Mouse (Mus musculus): ENCODE data around the gene Clstn3. TPM values are rescaled to one million over a fixed set of nuclear protein-coding genes. Genes with fewer than 3 reads are reported as not detected.
"Not testable (repeated sequence)": the region's sequence is repeated elsewhere in the genome, so short reads cannot be mapped to it uniquely, and the experiment has no call there.

Clstn3 gene
- polyA plus RNA-seq, 1 experiment from 2014 or later, result 4.7 TPM

DNA sequence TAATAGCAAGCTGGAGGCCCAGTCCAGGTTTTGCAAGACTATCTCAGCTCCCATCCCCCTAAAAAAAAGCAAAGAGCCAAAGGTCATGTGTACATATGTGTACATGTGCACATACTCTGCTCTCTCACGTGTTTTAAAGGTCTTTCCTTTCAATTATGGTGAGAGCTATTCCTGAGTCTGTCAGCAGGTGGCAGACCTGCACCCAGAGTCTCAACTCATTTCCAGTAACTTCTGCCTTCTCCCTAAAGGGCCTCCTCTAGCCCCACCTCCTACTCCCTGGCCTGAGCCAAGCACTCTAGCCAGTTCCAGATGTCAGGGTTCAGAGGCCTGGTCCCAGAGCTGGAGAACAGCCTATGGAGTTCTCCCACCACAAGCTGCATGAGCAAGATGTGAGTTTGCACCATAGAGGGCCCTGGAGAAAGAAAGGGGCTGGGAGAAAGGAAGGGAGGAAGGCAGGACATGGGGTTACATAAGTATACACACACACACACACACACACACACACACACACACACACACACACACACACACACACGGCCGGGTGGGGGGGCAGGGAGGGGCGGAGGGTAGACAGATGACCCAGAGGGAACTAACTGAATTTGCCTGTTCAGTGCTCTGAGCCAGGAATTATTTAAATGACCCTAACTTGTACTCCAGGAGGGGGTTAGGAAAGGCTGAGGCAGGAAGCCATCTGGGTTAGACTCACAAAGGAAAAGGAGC, 28.4 kb upstream of the Clstn3 start, which contains the start of gene C1rl:
Gene C1rl (plus strand): TSS at position 272 of the 720 bp plus-strand sequence.
- no peaks in the 10 kb centered on the region for H3K27me3 ChIP-seq (replicated peaks)
- 37% methylated on average over 4 of the region's 4 CpGs for WGBS
- ATAC-seq, result peak; percentile 95
- H3K4me2 ChIP-seq (replicated peaks), result 0 out of 2 replicates have a peak within 1 kb of the TSS, but pooled peaks have one; percentile 6
- no peak within 1 kb of the TSS for H3K9ac ChIP-seq
- H3K4me1 ChIP-seq (replicated peaks), result peaks cover 6% of the 10 kb centered on the region; the same call in 1 of the 2 replicates
- H3K9me3 ChIP-seq, result no peaks in the 10 kb centered on the region
- no peaks in the 10 kb centered on the region for H3K36me3 ChIP-seq
- H3K4me3 ChIP-seq (replicated peaks), result no peak within 1 kb of the TSS
- peak within 1 kb of the TSS; percentile 40; the same call in 1 of the 2 replicates for H3K27ac ChIP-seq

DNA sequence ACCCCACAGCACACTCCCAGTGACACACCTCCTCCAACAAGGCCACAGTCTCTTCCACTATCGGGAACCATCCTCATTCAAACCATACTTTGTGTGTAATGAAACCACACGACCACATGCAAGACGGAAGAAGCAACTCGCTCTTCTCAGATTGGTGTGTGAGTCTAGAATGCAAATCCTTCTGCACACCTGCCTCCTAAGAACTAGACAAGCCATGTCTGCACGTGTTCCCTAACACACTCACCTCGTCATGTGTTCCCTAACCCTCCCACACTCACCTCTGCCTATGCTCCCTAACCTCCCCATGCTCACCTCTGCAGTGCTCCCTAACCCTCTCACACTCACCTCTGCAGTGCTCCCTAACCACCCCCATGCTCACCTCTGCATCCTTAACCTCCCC, 26.8 kb upstream of the Clstn3 start:
- Histone ChIP-seq H3K27me3 (replicated peaks) (no peaks in the 10 kb centered on the region), H3K9me3 (no peaks in the 10 kb centered on the region), H3K27ac (no peak overlapping the region), H3K36me3 (no peaks in the 10 kb centered on the region), H3K9ac (no peak overlapping the region), H3K4me3 (replicated peaks) (no peak overlapping the region), H3K4me1 (replicated peaks) (peaks cover 6% of the 10 kb centered on the region; the same call in 1 of the 2 replicates), H3K4me2 (replicated peaks) (no peak overlapping the region)
- 74% methylated on average over 6 of the region's 6 CpGs for WGBS
- no peak for ATAC-seq

DNA sequence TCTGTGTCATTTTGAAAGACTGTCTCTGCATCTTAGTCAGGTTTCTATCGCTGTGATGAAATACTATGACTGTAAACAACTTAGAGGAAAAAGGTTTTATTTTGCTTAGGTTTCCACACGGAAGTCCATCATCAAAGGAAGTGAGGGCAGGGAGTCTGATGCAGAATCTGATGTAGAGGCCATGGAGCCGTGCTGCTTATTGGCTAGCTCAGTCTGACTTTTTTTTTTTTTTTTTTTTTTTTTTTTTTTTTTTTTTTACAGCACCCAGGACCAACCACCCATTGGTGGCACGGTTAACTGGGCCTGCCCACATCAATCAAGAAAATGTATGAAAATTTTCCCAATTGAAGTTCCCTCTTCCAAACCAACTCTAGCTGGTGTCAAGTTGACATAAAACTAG, 24.4 kb upstream of the Clstn3 start:
- no peak for ATAC-seq
- 77% methylated on average over 4 of the region's 4 CpGs for WGBS
- no peak overlapping the region for H3K4me3 ChIP-seq (replicated peaks)
- H3K27me3 ChIP-seq (replicated peaks), result no peaks in the 10 kb centered on the region
- H3K9ac ChIP-seq, result no peak overlapping the region
- H3K9me3 ChIP-seq, result no peaks in the 10 kb centered on the region
- H3K4me2 ChIP-seq (replicated peaks), result no peak overlapping the region
- H3K4me1 ChIP-seq (replicated peaks), result peaks cover 6% of the 10 kb centered on the region; the same call in 1 of the 2 replicates
- no peak overlapping the region for H3K27ac ChIP-seq
- no peaks in the 10 kb centered on the region for H3K36me3 ChIP-seq

- Histone ChIP-seq H3K4me3 (replicated peaks) (no peak overlapping the region), H3K9ac (no peak overlapping the region), H3K36me3 (no peaks in the 10 kb centered on the region), H3K27me3 (replicated peaks) (no peaks in the 10 kb centered on the region), H3K4me2 (replicated peaks) (no peak overlapping the region), H3K4me1 (replicated peaks) (0 out of 2 replicates have a peak, but pooled peaks cover under 1% of the 10 kb centered on the region), H3K27ac (no peak overlapping the region), H3K9me3 (no peaks in the 10 kb centered on the region)
- WGBS, result 31% methylated on average over 2 of the region's 2 CpGs
- ATAC-seq, result peak; percentile 57
Observed at GRCm38 (mm10) chr6:124487509-124487908, 22.9 kb upstream of the Clstn3 start.

GRCm38 (mm10) chr6:124485414-124486144, 21.0 kb upstream of the Clstn3 start:
- H3K27ac ChIP-seq, result no peak overlapping the region
- no peak for ATAC-seq
- no peaks in the 10 kb centered on the region for H3K27me3 ChIP-seq (replicated peaks)
- H3K9me3 ChIP-seq, result no peaks in the 10 kb centered on the region
- H3K4me2 ChIP-seq (replicated peaks), result peak overlapping the region; percentile 46
- H3K4me1 ChIP-seq (replicated peaks), result no peaks in the 10 kb centered on the region
- H3K4me3 ChIP-seq (replicated peaks), result peak overlapping the region; percentile 7; the same call in 1 of the 2 replicates
- no peaks in the 10 kb centered on the region for H3K36me3 ChIP-seq
- 36% methylated on average over 21 of the region's 21 CpGs for WGBS
- no peak overlapping the region for H3K9ac ChIP-seq

GRCm38 (mm10) chr6:124484851-124485250, 20.3 kb upstream of the Clstn3 start:
- peak overlapping the region; percentile 46 for H3K4me2 ChIP-seq (replicated peaks)

GRCm38 (mm10) chr6:124483831-124484230, 19.2 kb upstream of the Clstn3 start:
- not testable (repeated sequence) for ATAC-seq; H3K4me3 ChIP-seq (replicated peaks); H3K4me1 ChIP-seq (replicated peaks); H3K4me2 ChIP-seq (replicated peaks); H3K9me3 ChIP-seq; H3K27ac ChIP-seq; H3K27me3 ChIP-seq (replicated peaks); H3K9ac ChIP-seq; H3K36me3 ChIP-seq
- 84% methylated on average over 3 of the region's 3 CpGs for WGBS

More at GRCm38 (mm10) chr6:124484851-124485250, 20.3 kb upstream of the Clstn3 start:
- H3K27ac ChIP-seq, result no peak overlapping the region
- H3K36me3 ChIP-seq, result no peaks in the 10 kb centered on the region
- no peak overlapping the region for H3K4me3 ChIP-seq (replicated peaks)
- H3K4me1 ChIP-seq (replicated peaks), result no peaks in the 10 kb centered on the region
- ATAC-seq, result no peak
- H3K9ac ChIP-seq, result no peak overlapping the region
- 70% methylated on average over 7 of the region's 7 CpGs for WGBS
- no peaks in the 10 kb centered on the region for H3K27me3 ChIP-seq (replicated peaks)
- no peaks in the 10 kb centered on the region for H3K9me3 ChIP-seq

GRCm38 (mm10) chr6:124481571-124481970, 17.0 kb upstream of the Clstn3 start:
- WGBS, result 31% methylated on average over 6 of the region's 6 CpGs
- no peak overlapping the region for H3K27ac ChIP-seq
- H3K4me2 ChIP-seq (replicated peaks), result 0 out of 2 replicates have a peak overlapping the region, but pooled peaks have one; percentile 26
- H3K9me3 ChIP-seq, result no peaks in the 10 kb centered on the region
- no peaks in the 10 kb centered on the region for H3K27me3 ChIP-seq (replicated peaks)
- no peak overlapping the region for H3K4me3 ChIP-seq (replicated peaks)
- ATAC-seq, result peak; percentile 30
- peaks cover 12% of the 10 kb centered on the region for H3K4me1 ChIP-seq (replicated peaks)
- no peak overlapping the region for H3K9ac ChIP-seq
- no peaks in the 10 kb centered on the region for H3K36me3 ChIP-seq

DNA sequence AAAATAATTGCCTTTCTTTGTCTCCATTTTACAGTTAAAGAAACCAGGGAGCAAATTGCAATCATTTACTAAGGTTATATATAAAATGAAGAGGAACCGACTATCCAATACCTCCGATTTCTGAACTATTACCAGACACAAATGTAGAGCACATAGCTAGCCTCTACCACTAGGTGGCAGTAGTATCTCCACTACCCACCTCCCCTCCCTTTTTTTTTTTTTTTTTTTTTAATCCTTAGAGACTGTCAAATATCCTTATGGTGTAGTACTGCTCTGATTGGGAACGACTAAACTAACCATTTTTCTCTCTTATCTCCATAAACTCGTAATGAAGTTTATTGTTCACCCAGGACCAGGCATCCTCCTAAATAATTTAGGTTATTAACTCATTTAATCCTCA, 15.7 kb upstream of the Clstn3 start:
- Histone ChIP-seq H3K9me3 (no peaks in the 10 kb centered on the region), H3K4me3 (replicated peaks) (no peak overlapping the region), H3K4me1 (replicated peaks) (peaks cover 12% of the 10 kb centered on the region), H3K27me3 (replicated peaks) (no peaks in the 10 kb centered on the region), H3K36me3 (no peaks in the 10 kb centered on the region), H3K4me2 (replicated peaks) (no peak overlapping the region), H3K27ac (no peak overlapping the region), H3K9ac (no peak overlapping the region)
- WGBS, result 65% methylated on average over 4 of the region's 4 CpGs
- ATAC-seq, result no peak

GRCm38 (mm10) chr6:124479573-124479930, 15.0 kb upstream of the Clstn3 start:
- H3K4me3 ChIP-seq (replicated peaks), result no peak overlapping the region
- no peaks in the 10 kb centered on the region for H3K9me3 ChIP-seq
- no peak overlapping the region for H3K27ac ChIP-seq
- no peak overlapping the region for H3K4me2 ChIP-seq (replicated peaks)
- H3K36me3 ChIP-seq, result no peaks in the 10 kb centered on the region
- no peak overlapping the region for H3K9ac ChIP-seq
- H3K27me3 ChIP-seq (replicated peaks), result no peaks in the 10 kb centered on the region
- 81% methylated on average over 3 of the region's 3 CpGs for WGBS
- peaks cover 12% of the 10 kb centered on the region for H3K4me1 ChIP-seq (replicated peaks)
- ATAC-seq, result no peak

DNA sequence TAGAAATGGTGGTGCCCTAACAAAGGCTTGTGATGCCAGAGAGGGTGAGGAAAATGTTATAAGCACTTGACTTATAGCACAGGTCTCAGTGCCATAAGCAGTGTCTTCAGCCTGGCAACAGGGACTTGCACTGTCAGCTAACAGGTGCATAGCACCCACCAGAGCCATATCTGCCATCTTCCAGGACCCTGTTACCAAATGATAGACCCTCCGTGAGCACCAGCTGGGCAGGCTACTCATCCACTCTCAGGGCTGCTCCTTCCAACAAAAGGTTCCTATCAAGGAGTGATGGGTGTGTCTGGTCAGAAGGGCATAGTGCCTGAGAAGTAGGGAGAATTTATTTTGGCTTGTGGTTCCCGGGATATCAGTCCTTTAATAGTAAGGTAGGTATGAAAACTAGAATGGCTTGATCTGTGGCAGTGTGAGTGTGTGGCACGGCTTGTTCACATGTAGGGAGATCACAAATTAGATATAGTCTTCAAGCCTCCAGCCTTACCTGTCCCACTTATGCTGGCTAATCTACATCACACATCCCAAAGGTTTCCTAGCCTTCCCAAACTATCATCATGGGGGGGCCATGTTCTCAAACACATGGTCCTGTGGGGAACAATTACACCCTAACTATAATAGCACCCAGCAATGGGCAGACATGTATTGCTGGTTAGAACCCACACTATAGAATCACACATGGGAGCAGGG, 14.4 kb upstream of the Clstn3 start:
- no peaks in the 10 kb centered on the region for H3K36me3 ChIP-seq
- no peak overlapping the region for H3K4me2 ChIP-seq (replicated peaks)
- ATAC-seq, result peak; percentile 11; the same call in 1 of the 2 replicates
- no peak overlapping the region for H3K4me3 ChIP-seq (replicated peaks)
- H3K27ac ChIP-seq, result peak overlapping the region; percentile 80
- 83% methylated on average over 3 of the region's 3 CpGs for WGBS
- no peaks in the 10 kb centered on the region for H3K9me3 ChIP-seq
- peaks cover 12% of the 10 kb centered on the region for H3K4me1 ChIP-seq (replicated peaks)
- no peaks in the 10 kb centered on the region for H3K27me3 ChIP-seq (replicated peaks)
- H3K9ac ChIP-seq, result no peak overlapping the region
